11 mouse cellular contexts compared by ENCODE assay signal in genomic region chr15:50361751-50362507, GRCm38 (mm10).
DNase-seq lines count a peak whose midpoint lies in the region; ATAC-seq lines count a peak whose summit lies in the region.
"Had no signal": no experiment of that assay in that cellular context is flagged by ENCODE, and none has a peak within 500 bp of the region (broad histone marks: within the 10 kb centered on the region; RNA-seq: fewer than 3 reads in every experiment).

No protein-coding gene starts in this region.

- no peaks in the 10 kb centered on the region; the same call in 1 of the 2 replicates for H3K4me1 ChIP-seq in erythroblast, embryonic 14.5 days (ENCODE audit: control insufficient read depth)
- H3K4me1 ChIP-seq in midbrain, embryonic 11.5 days (ENCODE audit: control insufficient read depth, insufficient read depth, low read length) = no peaks in the 10 kb centered on the region
- H3K4me1 ChIP-seq: embryonic facial prominence, embryonic 15.5 days; limb, embryonic 12.5 days had no signal

- peak; percentile 49 for DNase-seq in CD4-positive, CD25-positive, alpha-beta regulatory T cell, adult 2 months (ENCODE audit: low read depth, low spot score)
- DNase-seq in lung, postnatal 36 days = peak; percentile 60
- no peak for DNase-seq in gastrocnemius, postnatal 25 days
- DNase-seq in right cerebral cortex, adult 2 months (ENCODE audit: low spot score in 2 of 2) = no peak
- DNase-seq in midbrain, embryonic 11.5 days (ENCODE audit: low spot score, missing footprints) = no peak

- H3K4me3 ChIP-seq in erythroblast, embryonic 14.5 days (replicated peaks) = peak overlapping the region; percentile 40
- no peak overlapping the region for H3K4me3 ChIP-seq in midbrain, embryonic 11.5 days (ENCODE audit: low read depth, low read length)
- H3K4me3 ChIP-seq: embryonic facial prominence, embryonic 15.5 days; limb, embryonic 12.5 days had no signal

- no peak overlapping the region for H3K4me2 ChIP-seq in midbrain, embryonic 11.5 days
- H3K4me2 ChIP-seq: embryonic facial prominence, embryonic 15.5 days; limb, embryonic 12.5 days had no signal

- ATAC-seq in erythroblast, adult 5-6 weeks (replicated peaks; ENCODE audit: low FRiP score, poor library complexity, severe bottlenecking) = no peak
- peak; percentile 90 for ATAC-seq in granulocyte monocyte progenitor cell, adult 5-6 weeks (replicated peaks; ENCODE audit: poor library complexity, severe bottlenecking)
- ATAC-seq in midbrain, embryonic 11.5 days (ENCODE audit: low FRiP score) = no peak
- ATAC-seq: hindbrain, embryonic 16.5 days had no signal

- no peaks in the 10 kb centered on the region for H3K36me3 ChIP-seq in erythroblast, embryonic 14.5 days (ENCODE audit: control insufficient read depth)
- H3K36me3 ChIP-seq in midbrain, embryonic 11.5 days (ENCODE audit: control insufficient read depth, insufficient read depth, low read length) = no peaks in the 10 kb centered on the region
- H3K36me3 ChIP-seq: embryonic facial prominence, embryonic 15.5 days; limb, embryonic 12.5 days had no signal

- 91% methylated on average over 4 of the region's 4 CpGs for WGBS in midbrain, embryonic 11.5 days

- H3K9ac ChIP-seq in midbrain, embryonic 11.5 days (ENCODE audit: low read length) = no peak overlapping the region
- H3K9ac ChIP-seq: embryonic facial prominence, embryonic 15.5 days; limb, embryonic 12.5 days had no signal

- H3K27me3 ChIP-seq in erythroblast, embryonic 14.5 days (ENCODE audit: control insufficient read depth) = no peaks in the 10 kb centered on the region
- H3K27me3 ChIP-seq in midbrain, embryonic 11.5 days (ENCODE audit: control insufficient read depth, insufficient read depth, low read length) = no peaks in the 10 kb centered on the region
- H3K27me3 ChIP-seq: embryonic facial prominence, embryonic 15.5 days; limb, embryonic 12.5 days had no signal

- H3K9me3 ChIP-seq in erythroblast, embryonic 14.5 days (ENCODE audit: control insufficient read depth, low read length) = no peaks in the 10 kb centered on the region
- H3K9me3 ChIP-seq in midbrain, embryonic 11.5 days (ENCODE audit: control insufficient read depth, low read length) = no peaks in the 10 kb centered on the region
- H3K9me3 ChIP-seq: embryonic facial prominence, embryonic 15.5 days; limb, embryonic 12.5 days had no signal

- no peak overlapping the region for H3K27ac ChIP-seq in midbrain, embryonic 11.5 days (ENCODE audit: low read depth, low read length)
- H3K27ac ChIP-seq: embryonic facial prominence, embryonic 15.5 days; limb, embryonic 12.5 days had no signal

Comparison
In these comparisons a context has a peak if more than half of its experiments do, and no peak if none do; other contexts are left out.
1. DNase-seq: peak in CD4-positive, CD25-positive, alpha-beta regulatory T cell, adult 2 months (single experiment) and lung, postnatal 36 days (single experiment); none in gastrocnemius, postnatal 25 days (single experiment), right cerebral cortex, adult 2 months (0 of 2) and midbrain, embryonic 11.5 days (single experiment).